Mouse (Mus musculus) lung, adult 2 months (tissue): ENCODE results near the gene Dclre1b.

Source experiments
- CTCF ChIP-seq: fragments of 200-500 bp; IDR thresholded peaks from 2 replicates; pipeline ENCODE4 v1.5.1; 2011; ENCODE audit warnings: mild to moderate bottlenecking, low read length, control low read depth; ENCODE audit not compliant: insufficient read depth
- POLR2A ChIP-seq: fragments of 200-500 bp; IDR thresholded peaks from 2 replicates; pipeline ENCODE4 v1.6.1; 2011; ENCODE audit warnings: low read depth, mild to moderate bottlenecking, control low read depth, low read length, borderline replicate concordance; ENCODE audit errors: extremely low read depth

- no peak for TF ChIP-seq POLR2A
- TF ChIP-seq CTCF: no peak
Measured at GRCm38 (mm10) chr3:103850644-103851363, 41.6 kb upstream of the Dclre1b start.
